In the genomic region with DNA sequence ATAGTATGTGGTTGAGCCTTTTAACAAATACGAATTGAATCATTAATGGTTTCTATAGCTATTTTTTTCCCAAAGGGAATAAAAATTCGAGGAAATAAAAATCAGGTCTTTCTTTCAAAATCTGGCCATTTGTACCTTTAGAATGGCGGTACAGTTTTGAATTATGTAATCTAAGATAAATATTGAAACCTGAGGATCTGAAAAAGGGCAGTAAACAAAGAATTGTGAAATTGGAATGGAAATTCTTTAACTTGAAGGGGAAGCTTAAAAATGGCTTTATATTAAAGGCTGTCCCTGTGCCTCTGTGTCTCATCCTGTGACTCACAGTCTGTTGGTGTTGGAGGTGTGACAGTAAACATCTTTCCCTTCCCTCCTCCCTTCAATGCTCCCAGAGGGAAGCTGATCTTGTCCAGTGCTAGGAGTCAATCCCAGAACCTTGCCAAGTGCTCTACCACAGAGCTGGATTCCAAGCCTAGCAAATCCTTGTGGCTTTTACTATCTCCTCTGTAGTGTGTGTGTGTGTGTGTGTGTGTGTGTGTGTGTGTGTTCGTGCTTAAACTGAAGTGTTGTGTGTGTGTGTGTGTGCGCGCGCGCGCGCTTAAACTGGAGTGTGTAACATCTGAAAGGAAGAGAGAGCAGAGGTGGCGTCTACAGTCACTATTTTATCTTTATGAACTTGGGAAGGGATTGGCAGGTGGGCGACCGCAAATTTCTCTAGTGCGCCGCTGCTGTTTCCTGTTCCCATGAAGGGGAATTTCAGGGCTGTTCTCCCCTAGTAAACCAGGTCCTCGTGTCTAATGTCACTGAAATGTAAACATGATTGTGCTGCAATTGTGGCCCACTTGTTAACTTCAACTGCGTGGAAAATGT, we compare ENCODE assay signal across 16 mouse cellular contexts. TPM values are rescaled to one million over a fixed set of nuclear protein-coding genes. Genes with fewer than 3 reads are reported as not detected.
DNase-seq lines count a peak whose midpoint lies in the region; ATAC-seq lines count a peak whose summit lies in the region.
"Had no signal": no experiment of that assay in that cellular context is flagged by ENCODE, and none has a peak within 500 bp of the region (broad histone marks: within the 10 kb centered on the region; RNA-seq: fewer than 3 reads in every experiment).

No protein-coding gene starts in this region.

- H3K27me3 ChIP-seq in lung, embryonic 15.5 days: no peaks in the 10 kb centered on the region
- H3K27me3 ChIP-seq: embryonic facial prominence, embryonic 15.5 days had no signal

- H3K27ac ChIP-seq in lung, embryonic 15.5 days: peak overlapping the region; percentile 63
- H3K27ac ChIP-seq: embryonic facial prominence, embryonic 15.5 days; forebrain, embryonic 12.5 days; liver, embryonic 14.5 days had no signal

- no peak overlapping the region for H3K9ac ChIP-seq in lung, embryonic 15.5 days
- H3K9ac ChIP-seq: embryonic facial prominence, embryonic 15.5 days; forebrain, embryonic 12.5 days; liver, embryonic 14.5 days had no signal

- ATAC-seq in lung, embryonic 15.5 days (ENCODE audit: borderline replicate concordance, extremely low read depth, low FRiP score, low TSS enrichment): no peak

- no peak overlapping the region for H3K4me3 ChIP-seq in lung, embryonic 15.5 days
- H3K4me3 ChIP-seq: embryonic facial prominence, embryonic 15.5 days; forebrain, embryonic 12.5 days had no signal

- no peak overlapping the region; the same call in 1 of the 2 replicates for H3K4me2 ChIP-seq in lung, embryonic 15.5 days
- H3K4me2 ChIP-seq: embryonic facial prominence, embryonic 15.5 days; forebrain, embryonic 12.5 days had no signal

- H3K9me3 ChIP-seq in lung, embryonic 15.5 days: no peaks in the 10 kb centered on the region
- H3K9me3 ChIP-seq: embryonic facial prominence, embryonic 15.5 days; forebrain, embryonic 12.5 days had no signal

- H3K36me3 ChIP-seq in lung, embryonic 15.5 days: no peaks in the 10 kb centered on the region
- H3K36me3 ChIP-seq: embryonic facial prominence, embryonic 15.5 days; forebrain, embryonic 12.5 days had no signal

- no peak for DNase-seq in lung, postnatal 14 days
- DNase-seq in Muller cell, postnatal 12 days (ENCODE audit: inconsistent ontology term): peak; percentile 4
- peak; percentile 60 for DNase-seq in naive thymus-derived CD4-positive, alpha-beta T cell, adult 2 months (ENCODE audit: low read depth)
- DNase-seq in thymus, postnatal 4 days: peak; percentile 56
- no peak for DNase-seq in urinary bladder, postnatal 10 days (ENCODE audit: low spot score)
- DNase-seq in layer of hippocampus, postnatal 25 days (ENCODE audit: extremely low spot score in 1 of 2, low spot score in 1 of 2): no peak
- DNase-seq: adrenal gland, postnatal 36 days; kidney, postnatal 10 days had no signal

- 0 out of 2 replicates have a peak, but pooled peaks cover 4% of the 10 kb centered on the region for H3K4me1 ChIP-seq in lung, embryonic 15.5 days
- H3K4me1 ChIP-seq: embryonic facial prominence, embryonic 15.5 days; forebrain, embryonic 12.5 days had no signal

- WGBS in lung, embryonic 15.5 days: 57% methylated on average over 17 of the region's 17 CpGs

RNA-seq across cellular contexts. Expression of a gene that starts 11.4 kb away (rescaled TPM):
- 2.1 and 2.8 TPM in 2 replicates for polyA plus RNA-seq in lung, embryonic 15.5 days (2015; fragmentation: Nextera tagmentation; extraction: Ambion mirVana)
- under 1 TPM in 1 of 2 experiments, not detected in 1; 0.39 TPM for total RNA-seq in layer of hippocampus, postnatal 25 days (2021)
- total RNA-seq: adrenal gland, postnatal 36 days; heart, postnatal 25 days; left cerebral cortex, postnatal 36 days; megakaryocyte-erythroid progenitor cell, adult 5-6 weeks had no signal
- polyA plus RNA-seq: gonadal fat pad, adult 2 months had no signal

RNA-seq across cellular contexts. Expression of a gene that starts 22.7 kb away (rescaled TPM):
- 175 TPM in 2 replicates for polyA plus RNA-seq in lung, embryonic 15.5 days (2015; fragmentation: Nextera tagmentation; extraction: Ambion mirVana)
- total RNA-seq in layer of hippocampus, postnatal 25 days (2021): 10 to 100 TPM in 1 of 2 experiments, 1 to 10 TPM in 1; 8.4 to 11.9 TPM
- total RNA-seq: megakaryocyte-erythroid progenitor cell, adult 5-6 weeks had no signal

RNA-seq across cellular contexts. Expression of a gene that starts 29.9 kb away (rescaled TPM):
- 6.3 and 6.9 TPM in 2 replicates for polyA plus RNA-seq in lung, embryonic 15.5 days (2015; fragmentation: Nextera tagmentation; extraction: Ambion mirVana)
- under 1 TPM; 0.37 to 0.75 TPM for total RNA-seq in layer of hippocampus, postnatal 25 days (2021)
- total RNA-seq: adrenal gland, postnatal 36 days; heart, postnatal 25 days; megakaryocyte-erythroid progenitor cell, adult 5-6 weeks had no signal
- polyA plus RNA-seq: liver, embryonic 14.5 days had no signal

RNA-seq across cellular contexts. Expression of a gene that starts 35.9 kb away (rescaled TPM):
- polyA plus RNA-seq in lung, embryonic 15.5 days (2015; fragmentation: Nextera tagmentation; extraction: Ambion mirVana): 12.3 and 13.5 TPM in 2 replicates
- 1 to 10 TPM; 4.8 to 5.1 TPM for total RNA-seq in layer of hippocampus, postnatal 25 days (2021)

Comparison
In these comparisons a context has a peak if more than half of its experiments do, and no peak if none do; other contexts are left out.
1. DNase-seq: peak in Muller cell, postnatal 12 days (single experiment), naive thymus-derived CD4-positive, alpha-beta T cell, adult 2 months (single experiment) and thymus, postnatal 4 days (single experiment); none in lung, postnatal 14 days (single experiment), urinary bladder, postnatal 10 days (single experiment) and layer of hippocampus, postnatal 25 days (0 of 2).